In genomic region chr13:57779146-57779545, GRCm38 (mm10) we compare ENCODE assay signal across 10 mouse cellular contexts.
DNase-seq lines count a peak whose midpoint lies in the region; ATAC-seq and TF ChIP-seq lines count a peak whose summit lies in the region.
"Had no signal": no experiment of that assay in that cellular context is flagged by ENCODE, and none has a peak within 500 bp of the region (broad histone marks: within the 10 kb centered on the region; RNA-seq: fewer than 3 reads in every experiment).

No protein-coding gene starts in this region.

- no peak overlapping the region for H3K4me2 ChIP-seq in hindbrain, postnatal 0 days (ENCODE audit: low read depth, low read length)
- no peak overlapping the region for H3K4me2 ChIP-seq in heart, embryonic 12.5 days
- H3K4me2 ChIP-seq: embryonic facial prominence, embryonic 13.5 days; liver, embryonic 13.5 days had no signal

- H3K27me3 ChIP-seq in ES-Bruce4 (ENCODE audit: control insufficient read depth, insufficient read depth, low read length, poor library complexity, severe bottlenecking) = no peaks in the 10 kb centered on the region
- no peaks in the 10 kb centered on the region for H3K27me3 ChIP-seq in hindbrain, postnatal 0 days (ENCODE audit: insufficient read depth, low read length)
- no peaks in the 10 kb centered on the region for H3K27me3 ChIP-seq in heart, embryonic 12.5 days (replicated peaks)
- H3K27me3 ChIP-seq: embryonic facial prominence, embryonic 13.5 days; liver, embryonic 13.5 days had no signal

- H3K4me1 ChIP-seq in ES-Bruce4 (ENCODE audit: control insufficient read depth, insufficient read depth, low read length) = no peaks in the 10 kb centered on the region
- H3K4me1 ChIP-seq in bone marrow macrophage, adult 2 months (ENCODE audit: control insufficient read depth, insufficient read depth, low read length) = no peaks in the 10 kb centered on the region
- peaks cover 4% of the 10 kb centered on the region; the same call in 1 of the 2 replicates for H3K4me1 ChIP-seq in hindbrain, postnatal 0 days (ENCODE audit: insufficient read depth, low read length)
- no peaks in the 10 kb centered on the region for H3K4me1 ChIP-seq in heart, embryonic 12.5 days (replicated peaks)
- H3K4me1 ChIP-seq: liver, embryonic 13.5 days had no signal

- no peak for ATAC-seq in hindbrain, postnatal 0 days
- no peak for ATAC-seq in granulocyte monocyte progenitor cell, adult 5-6 weeks (replicated peaks; ENCODE audit: poor library complexity, severe bottlenecking)
- no peak for ATAC-seq in heart, embryonic 12.5 days (ENCODE audit: insufficient number of reproducible peaks, low FRiP score)

- peak; percentile 5 for DNase-seq in kidney, adult 9 months
- no peak for DNase-seq in kidney, adult 11 months
- no peak for DNase-seq in hindbrain, postnatal 0 days (ENCODE audit: low spot score)
- no peak for DNase-seq in spleen, postnatal 36 days (ENCODE audit: low spot score in 2 of 2)
- DNase-seq: liver, embryonic 13.5 days had no signal

- TF ChIP-seq EP300 in ES-Bruce4 (IDR thresholded peaks at IDR 0.05; ENCODE audit: insufficient read depth, low read depth, low read length) = no peak

- WGBS in hindbrain, postnatal 0 days = 78% methylated on average over 4 of the region's 4 CpGs
- 72% methylated on average over 4 of the region's 4 CpGs for WGBS in heart, embryonic 12.5 days

- H3K9ac ChIP-seq in ES-Bruce4 (ENCODE audit: low read depth, poor library complexity, severe bottlenecking) = no peak overlapping the region
- no peak overlapping the region for H3K9ac ChIP-seq in hindbrain, postnatal 0 days (replicated peaks; ENCODE audit: low read length)
- H3K9ac ChIP-seq in heart, embryonic 12.5 days = no peak overlapping the region
- H3K9ac ChIP-seq: embryonic facial prominence, embryonic 13.5 days; liver, embryonic 13.5 days had no signal

- TF ChIP-seq POLR2A in ES-Bruce4 (IDR thresholded peaks at IDR 0.05; ENCODE audit: insufficient read depth, low read length) = no peak
- no peak for TF ChIP-seq POLR2A in bone marrow macrophage, adult 2 months (IDR thresholded peaks at IDR 0.05; ENCODE audit: borderline replicate concordance, low read depth, low read length)

- peak; percentile 41 for TF ChIP-seq CTCF in ES-Bruce4 (IDR thresholded peaks at IDR 0.05; ENCODE audit: low read depth, low read length)
- TF ChIP-seq CTCF in bone marrow macrophage, adult 2 months (IDR thresholded peaks at IDR 0.05; ENCODE audit: low read depth, low read length) = 0 out of 2 replicates have a peak, but pooled peaks have one; percentile 26
- TF ChIP-seq CTCF in hindbrain, postnatal 0 days (IDR thresholded peaks at IDR 0.05; ENCODE audit: low read depth) = peak; percentile 48

- no peaks in the 10 kb centered on the region for H3K36me3 ChIP-seq in ES-Bruce4 (ENCODE audit: control insufficient read depth, insufficient read depth, low read length, poor library complexity, severe bottlenecking)
- H3K36me3 ChIP-seq in hindbrain, postnatal 0 days (ENCODE audit: insufficient read depth, low read length) = no peaks in the 10 kb centered on the region
- H3K36me3 ChIP-seq in heart, embryonic 12.5 days = no peaks in the 10 kb centered on the region
- H3K36me3 ChIP-seq: embryonic facial prominence, embryonic 13.5 days; liver, embryonic 13.5 days had no signal

- H3K4me3 ChIP-seq in ES-Bruce4 (ENCODE audit: low read depth, low read length) = no peak overlapping the region
- no peak overlapping the region for H3K4me3 ChIP-seq in bone marrow macrophage, adult 2 months (ENCODE audit: insufficient read depth, low read length)
- no peak overlapping the region for H3K4me3 ChIP-seq in hindbrain, postnatal 0 days (ENCODE audit: low read length)
- H3K4me3 ChIP-seq in heart, embryonic 12.5 days = no peak overlapping the region
- H3K4me3 ChIP-seq: embryonic facial prominence, embryonic 13.5 days; liver, embryonic 13.5 days had no signal

- H3K27ac ChIP-seq in ES-Bruce4 (ENCODE audit: insufficient read depth, low read length) = no peak overlapping the region
- H3K27ac ChIP-seq in bone marrow macrophage, adult 2 months (ENCODE audit: insufficient read depth, low read depth, low read length) = no peak overlapping the region
- H3K27ac ChIP-seq in hindbrain, postnatal 0 days = no peak overlapping the region
- H3K27ac ChIP-seq in heart, embryonic 12.5 days (ENCODE audit: poor library complexity, severe bottlenecking) = no peak overlapping the region
- H3K27ac ChIP-seq: embryonic facial prominence, embryonic 13.5 days; liver, embryonic 13.5 days had no signal

- H3K9me3 ChIP-seq in ES-Bruce4 (replicated peaks; ENCODE audit: control insufficient read depth, insufficient read depth, low read length, poor library complexity, severe bottlenecking) = 0 out of 2 replicates have a peak, but pooled peaks cover 4% of the 10 kb centered on the region
- H3K9me3 ChIP-seq in hindbrain, postnatal 0 days (ENCODE audit: low read length) = no peaks in the 10 kb centered on the region
- peaks cover 7% of the 10 kb centered on the region for H3K9me3 ChIP-seq in heart, embryonic 12.5 days (replicated peaks)
- H3K9me3 ChIP-seq: embryonic facial prominence, embryonic 13.5 days had no signal
